Mouse (Mus musculus) bone marrow macrophage, adult 2 months (primary cell): ENCODE results near the gene Actb.

Experiments used
- CTCF ChIP-seq: IDR thresholded peaks from 2 replicates; pipeline ENCODE4 v1.5.1; 2012; ENCODE audit warnings: low read depth, mild to moderate bottlenecking, low read length, moderate library complexity
- POLR2A ChIP-seq: IDR thresholded peaks from 2 replicates; pipeline ENCODE4 v1.6.1; 2012; ENCODE audit warnings: mild to moderate bottlenecking, low read depth, low read length, borderline replicate concordance

DNA sequence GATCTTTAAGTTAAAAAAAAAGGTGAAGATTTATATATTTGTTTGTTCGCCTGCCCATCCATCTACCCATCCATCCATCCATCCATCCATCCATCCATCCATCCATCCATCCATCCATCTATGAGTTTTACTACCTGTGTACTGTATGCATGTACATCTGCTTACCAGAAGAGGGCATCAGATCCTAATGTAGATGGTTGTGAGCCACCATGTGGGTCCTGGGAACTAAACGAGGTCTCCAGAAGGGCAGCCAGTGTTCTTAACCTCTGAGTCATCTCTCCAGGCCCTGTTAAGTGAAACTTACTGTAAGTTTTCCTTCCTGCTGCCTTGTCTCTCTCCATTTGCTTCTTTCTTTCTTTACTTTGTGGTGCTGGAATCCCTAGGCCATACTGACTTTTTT lies 33.8 kb upstream of the Actb start:
- TF ChIP-seq CTCF = no peak
- no peak for TF ChIP-seq POLR2A
